Mouse (Mus musculus): Measurements from ENCODE around the gene Eml5.

DNA sequence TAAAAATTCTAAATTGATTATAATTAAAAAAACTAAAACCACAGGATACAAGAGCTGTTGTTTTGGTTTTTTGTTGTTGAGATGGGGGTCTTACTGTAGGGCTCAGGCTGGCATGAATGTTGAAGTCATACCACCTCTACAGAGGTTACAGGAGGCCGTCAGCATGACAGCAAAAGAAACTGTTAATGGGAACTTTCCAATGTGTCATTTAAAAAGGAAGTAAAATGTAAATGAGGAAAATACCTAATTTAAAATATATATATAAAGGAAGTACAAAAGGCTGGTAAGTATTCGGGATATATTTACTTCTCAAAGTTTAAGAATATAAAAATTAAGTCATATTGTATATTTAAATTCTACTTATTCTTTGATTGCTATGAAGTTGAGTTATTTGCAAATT lies 65.8 kb downstream of the Eml5 start:
- no peak for TF ChIP-seq CTCF (IDR thresholded peaks at IDR 0.05; ENCODE audit: low read depth, low read length)
- TF ChIP-seq POLR2A (IDR thresholded peaks at IDR 0.05; ENCODE audit: insufficient read depth, low read length): no peak

Data from ES-Bruce4 (cell line).